Mouse (Mus musculus) neural tube, embryonic 10.5 days (tissue): Measurements from ENCODE around the gene Tnfsf15.

Experiments used
- DNase-seq: peaks from one replicate; pipeline ENCODE4 v3.0.0-alpha.2; 2017; ENCODE audit warnings: low spot score; ENCODE audit errors: extremely low spot score

Gene Tnfsf15

DNA sequence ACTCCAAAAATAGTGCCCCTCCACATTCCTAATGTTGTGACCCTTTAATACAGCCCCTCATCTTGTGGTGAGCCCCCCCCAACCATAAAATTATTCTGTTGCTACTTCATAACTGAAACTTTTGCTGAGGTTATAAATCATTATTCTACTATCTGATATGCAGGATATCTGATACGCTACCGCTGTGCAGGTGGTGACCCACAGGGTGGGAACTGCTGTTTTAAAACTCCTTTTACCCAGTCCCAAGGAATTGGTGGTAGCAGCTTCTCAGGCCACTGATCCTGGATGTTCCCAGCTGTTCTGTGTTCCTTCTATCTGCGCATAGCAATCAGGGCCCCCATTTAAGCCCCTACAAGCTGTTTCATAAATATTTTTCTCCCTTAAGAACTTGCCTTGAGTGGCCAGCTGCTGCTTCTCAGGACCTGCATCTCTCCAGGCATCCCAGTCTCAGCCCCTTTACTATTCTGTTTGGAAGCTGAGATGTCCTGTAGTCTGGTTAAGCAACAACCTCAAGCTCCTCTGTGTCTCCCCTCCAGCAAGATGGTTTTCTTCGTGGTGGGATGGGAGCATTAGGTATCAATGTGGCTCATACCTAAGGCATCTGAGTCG is 2.0 kb downstream of the Tnfsf15 start:
- no peak for DNase-seq

DNA sequence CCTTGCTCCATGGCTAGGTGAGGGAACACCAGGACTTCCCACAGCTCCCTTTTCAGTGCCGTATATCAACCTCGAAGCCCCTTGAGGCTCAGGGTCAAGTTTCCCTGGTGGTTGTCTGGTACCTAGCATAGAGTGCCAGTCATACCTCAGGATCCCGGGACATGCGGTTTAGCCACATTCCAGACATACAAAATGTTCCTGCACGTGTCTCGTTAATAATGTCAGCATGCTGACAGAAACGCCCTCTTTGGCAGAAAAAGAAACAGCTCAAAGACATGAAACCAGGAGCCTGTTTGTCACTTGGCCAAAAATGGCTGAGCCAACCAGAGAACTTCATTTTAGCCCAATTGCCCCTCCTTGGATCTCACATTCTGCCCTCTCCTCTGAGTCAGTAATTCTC is 2.8 kb downstream of the Tnfsf15 start:
- DNase-seq = no peak

DNA sequence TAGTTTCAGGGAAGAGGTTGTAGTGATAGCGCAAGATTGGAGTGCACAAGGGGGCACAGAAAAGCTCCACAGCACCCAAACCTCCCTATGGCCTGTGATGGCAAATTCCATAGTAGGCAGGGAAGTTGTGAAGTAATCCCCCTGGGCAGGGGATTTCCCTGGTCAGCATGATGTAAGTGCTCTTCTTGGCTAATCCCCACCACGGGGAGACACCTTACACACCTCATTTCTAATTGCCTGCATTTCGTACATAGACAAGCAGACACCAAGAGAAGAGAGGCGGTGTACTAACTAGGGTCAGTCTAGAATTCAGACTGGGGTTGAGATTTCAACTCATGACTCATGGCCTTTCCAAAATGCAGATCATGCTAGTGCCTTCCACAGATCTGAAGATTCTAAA is 4.2 kb downstream of the Tnfsf15 start:
- DNase-seq = no peak

DNA sequence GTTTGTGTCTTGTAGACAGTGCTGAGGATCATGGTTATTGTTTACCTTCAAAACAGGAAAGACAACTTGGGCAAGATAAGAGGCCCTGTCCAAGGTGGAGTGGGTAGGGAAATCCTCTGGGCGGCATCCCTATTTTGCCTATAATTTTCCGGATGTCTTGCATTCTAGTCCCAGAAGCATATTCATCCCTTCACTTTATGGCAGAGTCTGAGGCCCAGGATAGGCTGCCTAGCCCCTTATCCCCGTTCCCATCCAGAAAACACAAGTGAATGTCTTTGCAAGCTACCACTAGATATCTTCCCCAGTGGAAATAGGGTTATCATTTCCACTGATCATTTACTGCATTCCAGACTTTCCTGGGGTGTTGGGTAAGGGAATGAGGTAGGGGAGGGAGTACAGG is 4.9 kb downstream of the Tnfsf15 start:
- no peak for DNase-seq

DNA sequence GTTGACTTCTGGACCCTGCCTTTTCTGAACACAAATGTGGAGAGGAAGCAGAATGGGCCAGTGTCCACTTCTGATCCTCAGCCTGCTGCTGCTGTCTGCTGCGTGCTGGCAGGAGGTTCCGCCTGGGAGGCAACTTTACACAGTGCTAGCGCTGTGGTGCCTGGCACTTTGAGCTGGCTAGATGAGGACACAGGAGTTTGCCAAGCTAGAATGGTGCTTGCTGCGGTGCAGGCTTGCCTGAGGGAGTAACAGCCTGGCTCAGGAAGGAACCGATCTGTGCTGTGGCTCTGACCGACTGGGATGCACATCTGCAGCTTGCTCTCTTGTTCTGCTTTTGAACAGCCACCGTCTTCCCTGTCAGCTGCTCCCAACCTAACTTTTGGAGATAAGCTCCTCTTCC is 5.4 kb downstream of the Tnfsf15 start:
- no peak for DNase-seq

DNA sequence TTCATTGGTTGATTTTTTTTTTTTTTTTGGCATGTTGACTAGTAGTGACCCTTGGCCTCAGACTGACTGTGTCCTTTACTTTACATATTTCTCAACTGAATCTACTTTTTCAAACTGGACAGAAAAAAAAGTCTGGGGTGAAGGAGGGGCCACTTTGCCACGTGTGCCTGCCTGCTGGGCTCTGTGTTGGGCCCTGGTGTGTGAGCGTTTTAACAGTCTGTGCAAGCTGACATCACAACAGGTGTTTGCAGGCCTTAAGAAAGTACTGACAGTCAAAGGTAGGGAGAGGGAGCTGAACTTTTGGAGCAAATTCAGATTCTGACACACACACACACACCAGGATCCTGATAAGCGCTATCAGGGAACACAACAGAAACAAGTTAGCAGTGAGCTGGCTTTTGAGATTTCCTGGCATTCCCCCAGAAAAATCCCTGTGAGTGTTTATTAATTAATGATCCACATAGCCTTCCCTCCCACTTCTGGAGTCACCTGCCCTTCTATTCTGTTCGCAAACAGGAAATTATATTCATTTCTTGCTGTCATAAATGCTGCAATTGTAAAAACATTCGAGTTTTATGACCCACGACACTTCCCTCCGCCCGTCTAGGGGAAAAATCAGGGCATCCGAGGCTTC is 6.4 kb downstream of the Tnfsf15 start:
- no peak for DNase-seq

DNA sequence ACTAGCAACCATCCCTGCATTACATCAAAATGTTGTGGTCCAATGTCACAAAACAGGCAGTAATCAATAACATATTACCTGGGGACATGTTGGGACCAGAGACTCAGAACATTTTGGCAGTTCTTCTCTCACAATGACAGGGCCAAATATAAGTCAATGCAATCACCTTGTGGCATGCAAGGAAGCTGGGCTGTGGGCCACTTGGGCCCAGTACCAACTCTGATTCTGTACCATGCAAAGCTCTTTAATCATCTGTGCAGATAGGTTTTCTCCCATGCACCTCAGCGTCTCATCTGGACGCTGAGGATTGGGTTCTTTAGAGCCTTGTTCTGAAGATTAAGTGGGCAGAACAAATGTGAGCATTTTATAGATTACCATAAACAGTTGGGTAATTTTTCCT is 13.6 kb downstream of the Tnfsf15 start:
- no peak for DNase-seq

DNA sequence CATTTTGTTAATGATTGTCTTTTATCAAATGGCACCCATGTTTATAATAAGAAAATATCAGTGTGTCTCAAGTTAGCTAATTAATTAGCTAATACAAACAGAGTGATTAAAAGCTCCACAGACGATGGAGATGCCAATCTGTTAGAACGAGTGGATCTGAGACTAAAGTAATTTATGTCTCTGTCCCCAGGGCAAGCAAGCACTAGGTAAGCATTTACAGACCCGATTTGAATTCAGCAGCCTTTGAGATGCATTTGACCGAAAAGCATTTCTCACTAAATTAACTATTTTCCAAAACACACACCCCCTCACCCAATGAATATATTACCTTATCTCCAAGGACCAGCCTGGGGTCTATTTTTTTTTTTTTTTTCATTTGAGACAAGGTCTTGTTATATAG is 18.2 kb downstream of the Tnfsf15 start:
- no peak for DNase-seq

DNA sequence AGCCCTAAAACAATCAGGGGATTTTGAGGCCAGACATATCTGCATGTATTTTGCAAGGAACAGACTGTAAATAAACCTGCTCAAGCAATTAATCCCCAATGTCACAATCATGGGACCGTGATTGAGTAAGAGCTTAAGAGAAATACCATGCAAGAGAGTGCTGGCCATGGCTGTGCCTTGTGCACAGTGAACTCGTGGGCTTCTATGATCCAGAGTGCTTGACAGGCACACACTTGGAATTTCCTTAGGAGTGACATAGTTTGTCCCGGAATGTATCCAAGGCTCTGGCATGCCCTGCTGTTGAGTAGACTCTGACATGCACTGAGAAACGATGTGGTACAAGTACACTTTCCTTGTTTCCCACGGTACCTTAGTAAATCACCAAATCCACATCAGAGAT is 18.9 kb downstream of the Tnfsf15 start:
- no peak for DNase-seq

DNA sequence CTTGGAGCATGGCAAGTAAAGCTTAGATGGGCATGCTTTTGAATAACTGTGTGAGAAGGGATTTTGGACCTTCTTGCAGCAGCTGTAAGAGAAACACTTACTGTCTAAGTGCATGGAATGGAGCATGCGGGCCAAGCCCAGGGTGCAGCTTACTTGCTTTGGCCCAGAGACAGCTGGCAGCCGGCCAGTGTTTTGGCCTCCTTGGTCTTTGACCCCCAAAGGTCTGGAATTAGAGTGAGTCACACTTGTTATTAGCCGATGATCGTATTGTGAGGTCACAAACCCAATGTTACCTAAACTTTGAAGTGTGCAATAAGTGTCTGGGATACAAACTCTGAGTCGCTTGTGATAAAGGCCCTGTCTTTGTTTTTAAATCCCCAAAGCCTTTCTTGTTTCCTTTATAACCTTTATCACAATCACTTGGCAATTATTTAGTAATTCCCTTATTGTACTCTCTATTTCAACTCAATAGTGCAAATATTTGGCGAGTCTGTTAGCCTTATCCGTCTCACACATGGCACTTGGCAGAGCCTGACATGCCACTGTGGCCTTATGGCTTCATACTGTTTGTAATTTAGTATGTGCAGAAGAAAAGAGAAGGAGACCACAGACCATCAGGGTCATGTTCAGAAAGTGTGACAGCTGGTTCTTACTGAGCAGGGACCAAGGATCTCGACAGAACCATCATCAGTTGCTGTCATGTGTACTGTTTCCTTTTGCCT is 26.8 kb downstream of the Tnfsf15 start:
- DNase-seq = no peak

DNA sequence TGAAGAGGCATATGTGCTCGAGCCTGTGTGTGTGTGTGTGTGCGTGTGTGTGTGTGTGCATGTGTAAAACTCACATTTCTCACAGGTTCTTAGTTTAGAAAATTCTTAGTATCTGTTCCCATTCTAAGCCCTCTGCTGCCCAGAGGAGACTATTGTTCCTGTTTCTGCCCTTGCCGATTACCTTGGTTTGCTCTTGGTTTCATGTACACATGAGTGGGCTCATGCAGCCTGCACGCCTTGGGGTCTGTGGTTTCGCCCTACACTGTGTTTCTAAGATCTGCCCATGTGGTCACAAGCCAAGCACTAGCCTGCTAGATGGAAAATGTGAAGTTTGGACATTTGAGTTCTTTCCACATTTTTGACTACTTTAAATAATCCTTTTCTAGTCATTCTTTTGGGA is 33.0 kb downstream of the Tnfsf15 start:
- DNase-seq = no peak

DNA sequence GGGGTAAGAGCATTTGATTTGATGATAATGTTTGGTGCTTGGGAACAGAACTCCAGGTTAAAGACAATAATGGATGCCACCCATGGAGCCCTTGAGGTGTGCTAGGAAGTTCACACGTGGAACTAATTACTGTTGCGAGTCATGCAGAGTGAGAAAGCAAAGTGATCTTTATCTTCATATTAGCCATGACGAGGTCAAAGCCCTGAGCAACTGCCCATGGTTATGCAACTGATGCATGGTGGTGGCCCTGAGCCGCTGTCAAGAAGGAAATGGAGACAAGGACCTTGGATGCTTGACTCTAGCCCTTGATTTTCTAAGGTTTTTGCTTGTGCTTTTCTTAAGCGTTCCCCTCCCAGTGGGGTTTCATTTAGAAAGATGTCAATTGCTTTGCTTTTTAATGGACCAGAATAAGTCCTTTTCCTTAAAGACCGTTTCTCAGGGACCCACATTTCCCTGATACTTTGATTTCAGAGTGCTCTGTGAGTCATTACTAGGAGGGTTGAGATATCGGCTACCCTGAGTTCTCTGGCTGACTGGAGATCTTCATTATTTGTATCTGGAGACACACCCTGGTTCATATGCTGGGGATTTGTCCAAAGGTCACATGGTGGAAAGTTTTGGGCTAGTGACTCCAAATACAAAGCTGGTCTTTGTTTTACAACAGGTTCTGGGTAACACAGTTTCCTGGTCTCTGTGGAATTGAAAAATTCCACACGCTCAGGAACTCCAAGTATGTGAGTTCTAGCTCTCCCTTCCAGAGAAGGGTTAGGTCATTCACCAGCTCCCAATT is 34.3 kb downstream of the Tnfsf15 start:
- no peak for DNase-seq

DNA sequence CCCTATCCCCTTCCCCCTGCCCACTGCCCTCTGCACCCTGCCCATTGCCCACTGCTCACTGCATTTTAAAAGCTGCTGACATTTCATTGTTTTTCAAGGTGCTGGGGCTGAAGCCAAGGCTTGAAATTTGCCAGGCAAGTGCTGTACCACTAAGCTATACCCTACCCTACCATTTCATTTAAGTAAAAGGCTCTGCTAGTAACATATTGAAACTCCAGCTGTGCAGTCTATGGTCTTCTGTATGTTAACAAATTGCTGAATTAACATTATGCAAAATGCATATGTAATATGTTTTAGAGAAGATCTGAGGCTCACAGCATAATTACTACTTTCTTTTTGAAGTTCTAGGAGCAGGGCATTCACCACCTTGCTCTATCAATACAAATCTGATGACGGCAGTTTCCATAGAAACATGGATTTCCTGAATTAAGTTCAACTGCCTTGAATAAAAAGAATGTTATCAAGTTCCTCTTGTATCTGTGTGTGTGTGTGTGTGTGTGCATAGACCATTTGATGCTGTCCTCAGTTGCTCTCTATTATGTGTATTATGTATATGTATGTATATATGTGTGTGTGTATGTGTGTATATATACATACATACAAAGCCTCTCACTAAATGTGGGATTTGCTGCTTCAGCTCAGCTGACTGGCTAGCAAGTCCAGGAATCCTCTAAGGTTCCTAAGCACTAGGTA is 38.5 kb downstream of the Tnfsf15 start:
- no peak for DNase-seq

DNA sequence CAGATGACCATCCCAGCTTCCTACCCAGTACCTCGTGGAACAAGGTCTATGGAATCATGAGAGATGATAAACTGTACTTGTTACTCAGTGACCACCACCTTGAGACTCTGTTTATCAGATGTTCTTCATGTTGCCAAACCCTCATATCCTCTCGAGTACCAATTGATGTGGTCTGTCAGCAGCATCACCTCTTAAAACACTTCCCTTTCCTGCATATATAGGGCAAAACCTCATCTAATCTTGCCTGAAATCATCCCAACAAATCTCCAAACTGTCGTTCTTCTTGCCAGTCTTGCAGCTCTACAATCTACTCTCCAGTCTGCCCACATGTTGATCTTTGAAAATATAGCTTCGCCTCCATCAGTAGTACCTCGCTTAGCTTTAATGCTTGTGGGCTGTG is 40.7 kb downstream of the Tnfsf15 start:
- no peak for DNase-seq

DNA sequence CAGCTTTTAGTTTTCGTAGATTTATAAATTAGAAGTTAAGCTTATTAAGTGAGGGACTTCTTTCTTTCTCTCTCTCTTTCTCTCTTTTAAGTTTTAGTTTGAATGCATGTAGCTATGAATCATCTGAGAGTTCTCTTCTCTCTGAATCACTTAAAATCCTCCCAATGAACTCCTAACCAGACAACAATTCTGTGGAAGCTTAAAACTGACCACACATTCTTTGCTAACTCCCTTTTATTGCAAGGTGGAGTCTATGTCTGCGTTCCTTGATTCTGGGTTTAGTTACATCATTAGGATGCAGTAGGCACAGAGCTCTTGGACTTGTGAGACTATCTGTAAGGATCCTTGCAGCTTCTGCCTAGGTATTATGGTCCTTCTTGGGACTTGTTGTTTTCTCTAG is 41.2 kb downstream of the Tnfsf15 start:
- DNase-seq = no peak

DNA sequence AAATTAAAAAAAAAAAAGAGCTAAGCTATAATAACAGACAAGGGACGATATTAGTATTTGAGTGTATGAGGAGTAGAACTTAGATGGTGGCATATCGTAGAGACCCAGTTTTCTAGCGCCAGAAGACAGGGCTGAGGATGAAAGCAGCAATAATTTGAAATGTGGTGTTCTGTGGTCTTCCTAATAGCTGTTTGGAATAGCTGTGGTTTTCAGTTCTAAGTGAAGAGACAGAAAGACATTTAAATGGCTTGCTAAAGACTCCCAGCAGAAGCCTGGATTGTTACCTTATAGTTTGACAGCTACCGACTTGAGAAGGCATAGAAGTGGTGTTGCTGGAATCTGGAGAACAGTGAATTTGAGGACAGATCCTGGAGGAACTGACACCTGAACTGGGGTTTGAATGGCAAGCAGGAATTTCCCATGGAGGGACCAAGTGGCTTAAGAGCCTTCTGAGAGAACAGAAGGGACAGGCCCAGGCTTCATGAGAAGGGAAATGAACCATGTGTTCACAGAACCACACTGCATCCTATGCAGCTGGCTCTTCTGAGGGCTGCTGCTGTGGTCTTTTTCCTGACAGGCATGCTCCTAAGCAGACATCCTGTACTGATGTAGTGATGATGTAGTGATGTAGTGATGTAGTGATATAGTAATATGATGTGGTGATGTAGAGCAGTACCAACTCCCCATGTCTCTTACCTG is 42.8 kb downstream of the Tnfsf15 start:
- DNase-seq = no peak

DNA sequence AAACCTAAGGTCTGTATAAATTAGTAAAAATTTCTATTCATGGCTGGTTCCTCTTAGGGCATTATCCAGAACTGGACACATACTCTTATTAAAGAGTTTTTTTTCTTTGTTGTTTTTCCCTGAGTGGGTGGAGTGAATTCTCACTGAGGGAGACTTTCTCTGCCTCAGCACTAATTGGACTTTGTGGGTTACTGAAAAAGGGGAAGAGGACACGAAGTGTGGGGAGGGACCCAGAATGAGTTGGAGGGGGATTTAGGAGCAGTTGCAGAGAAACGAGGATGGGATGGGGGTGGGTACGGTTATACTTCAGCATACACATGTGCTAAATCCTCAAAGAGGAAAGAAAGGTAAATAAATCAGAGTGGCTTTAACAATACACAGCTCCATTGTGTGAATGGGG is 45.2 kb downstream of the Tnfsf15 start:
- no peak for DNase-seq

DNA sequence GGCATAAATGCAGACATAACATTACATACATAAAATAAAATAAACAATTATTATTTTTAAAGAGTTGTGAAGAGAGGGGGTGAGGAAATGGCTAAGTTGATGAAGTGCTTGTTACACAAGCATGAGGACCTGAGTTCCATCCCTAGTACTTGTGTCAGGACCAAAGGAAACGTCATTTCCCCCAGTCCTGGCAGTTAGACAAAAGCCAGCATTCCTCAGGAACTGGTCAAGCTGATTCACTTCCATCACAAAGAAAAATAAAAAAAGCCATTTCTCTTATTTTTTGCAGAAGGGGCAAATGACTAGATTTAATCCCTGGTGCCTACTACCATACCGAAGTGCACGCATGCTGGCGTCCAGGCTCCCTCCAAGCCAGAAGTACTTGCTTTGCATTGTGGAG is 48.0 kb downstream of the Tnfsf15 start:
- DNase-seq = no peak

DNA sequence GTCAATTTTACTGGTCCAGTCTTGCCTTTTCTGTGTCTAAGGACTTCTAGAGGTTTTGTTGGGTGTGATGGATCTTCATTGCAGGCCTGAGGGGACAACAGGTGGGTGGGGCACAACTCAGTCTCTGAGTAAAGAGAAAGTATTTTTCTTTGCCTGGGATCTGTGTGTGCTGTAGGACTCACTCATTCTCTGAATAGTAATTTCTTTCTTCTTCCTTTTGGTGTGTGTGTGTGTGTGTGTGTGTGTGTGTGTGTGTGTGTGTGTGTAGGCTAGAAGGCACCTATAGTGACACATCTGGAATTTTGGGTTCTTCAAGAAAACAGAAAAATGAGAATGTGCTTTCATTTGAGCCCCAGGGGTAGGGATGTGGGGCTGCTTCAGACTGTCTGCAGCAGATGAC is 52.6 kb downstream of the Tnfsf15 start:
- no peak for DNase-seq

DNA sequence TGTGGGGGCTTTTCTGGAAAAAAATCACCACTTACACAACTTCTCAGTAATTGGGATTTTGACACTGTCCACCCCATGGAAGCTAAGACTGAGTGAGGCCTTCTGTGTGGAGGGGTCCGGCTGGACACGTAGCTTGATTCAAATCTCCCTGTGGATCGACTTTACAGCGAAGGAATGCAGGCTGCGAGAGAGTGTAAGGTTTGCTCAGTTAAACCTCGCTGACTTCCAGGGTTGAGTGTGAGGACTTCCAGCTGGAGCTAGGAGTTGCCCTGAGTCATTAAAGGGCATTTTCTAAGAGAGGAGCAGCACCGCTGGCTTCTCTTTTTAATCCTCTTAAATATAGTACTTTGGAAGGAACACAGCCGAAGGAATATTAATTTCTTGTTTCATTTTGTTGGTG is 57.5 kb downstream of the Tnfsf15 start:
- DNase-seq = no peak

DNA sequence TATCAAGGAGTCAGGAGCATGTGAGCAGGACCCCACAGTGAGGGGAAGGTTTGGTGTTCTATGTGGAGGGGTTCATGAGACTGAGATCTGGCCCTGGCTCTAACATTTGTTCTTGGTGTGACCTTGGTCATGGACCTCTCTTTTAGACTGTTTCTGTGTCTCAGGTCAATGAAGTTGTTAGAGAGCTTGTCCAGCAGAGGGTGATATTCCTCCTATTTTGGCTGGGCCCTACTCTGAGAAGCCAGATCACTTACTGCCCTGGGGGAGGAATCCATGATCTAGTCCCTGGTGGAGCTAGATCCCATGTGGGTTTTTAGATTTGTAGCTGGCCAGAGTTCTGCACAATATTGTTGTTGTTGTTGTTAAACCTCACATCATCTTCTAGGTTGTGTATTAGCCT is 58.8 kb downstream of the Tnfsf15 start:
- no peak for DNase-seq
